Mouse (Mus musculus): ENCODE results near the gene Nr4a2.
A peak's percentile ranks its signal among the peaks of the same experiment; 100 is the strongest.

The Nr4a2 gene

DNA sequence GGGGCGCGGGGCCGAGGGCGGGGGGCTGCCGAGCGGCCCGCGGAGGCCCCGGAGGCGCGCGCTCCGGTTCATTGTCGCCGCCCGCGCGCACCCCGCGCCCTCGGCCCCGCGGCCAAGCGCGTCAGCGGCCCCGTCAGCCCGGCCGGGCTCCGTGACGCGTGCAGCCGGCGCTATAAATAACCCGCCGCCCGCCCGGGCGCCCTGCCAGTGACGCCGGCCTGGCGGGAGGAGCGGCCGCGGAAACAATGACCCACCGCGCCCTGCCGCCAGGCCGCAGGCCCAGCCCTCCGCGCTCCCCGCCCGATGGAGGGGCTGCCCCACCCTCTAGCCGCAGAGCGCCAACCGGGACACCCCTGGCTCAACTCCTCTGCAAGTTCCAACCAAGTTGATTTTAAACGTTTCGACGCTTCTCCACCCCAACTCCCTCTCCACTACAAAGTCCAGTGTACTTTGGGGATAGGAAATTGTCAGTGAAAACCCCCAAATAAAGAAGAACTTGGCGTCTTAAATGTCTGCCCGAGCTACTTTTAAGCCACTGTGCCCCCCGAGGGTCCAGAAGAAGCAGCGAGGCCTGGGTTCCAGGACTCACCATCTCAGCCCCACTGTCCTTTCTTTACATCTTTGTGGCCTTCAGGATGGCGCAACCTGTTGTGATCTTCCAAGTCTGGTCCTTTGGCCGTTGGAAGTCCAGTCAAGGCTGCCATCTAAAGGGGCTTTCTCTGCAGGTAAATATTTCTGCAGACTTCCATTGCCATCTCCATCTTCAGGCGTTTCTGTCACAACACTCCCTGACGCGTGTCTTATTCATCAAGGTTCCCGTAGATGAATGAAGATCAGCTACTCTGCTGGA, at the start of gene Nr4a2:
Nr4a2 (minus strand) TSS at position 13 of the 850 bp plus-strand sequence.
- peak; percentile 47 to 71 for DNase-seq (ENCODE audit: low spot score in 2 of 2)

DNA sequence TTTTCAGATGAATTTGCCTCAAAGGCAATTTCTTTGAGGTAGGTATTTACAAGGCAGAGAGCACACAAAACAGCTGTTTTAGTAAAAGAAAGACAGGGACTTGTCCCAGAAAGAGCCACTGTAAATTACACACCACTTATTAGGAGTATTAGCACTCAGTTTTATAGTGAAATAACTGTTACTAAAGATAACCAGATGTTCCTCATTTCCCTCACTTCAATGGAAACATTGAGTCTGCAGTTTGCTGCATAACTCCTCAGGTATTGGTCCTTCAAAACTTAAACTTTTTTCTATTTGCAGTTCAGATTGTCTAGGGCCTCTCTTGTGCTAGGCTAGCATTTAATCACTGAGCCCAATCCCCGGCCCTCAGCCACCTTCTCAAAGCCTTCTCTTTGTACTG, 41.6 kb upstream of the Nr4a2 start:
- DNase-seq (ENCODE audit: low spot score in 2 of 2) = no peak

DNA sequence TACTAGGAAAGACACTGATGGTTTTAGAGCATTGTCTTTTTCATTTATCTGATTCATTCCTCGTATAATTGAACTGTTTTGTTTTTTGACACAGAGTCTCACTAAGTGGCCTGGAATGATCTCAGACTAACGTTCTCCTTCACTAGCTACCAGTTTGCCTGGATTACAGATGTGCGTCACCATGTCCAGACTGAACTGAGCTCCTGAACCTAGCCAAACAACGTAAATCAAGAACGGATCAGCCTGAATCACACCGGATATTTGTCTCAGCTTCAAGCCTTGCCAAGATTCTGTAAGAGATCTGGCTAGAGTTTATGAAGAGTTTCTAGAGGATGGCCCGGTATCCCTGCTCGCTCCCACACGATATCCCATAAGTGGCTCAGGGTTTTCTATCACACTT, 33.0 kb upstream of the Nr4a2 start:
- DNase-seq (ENCODE audit: low spot score in 2 of 2) = no peak

DNA sequence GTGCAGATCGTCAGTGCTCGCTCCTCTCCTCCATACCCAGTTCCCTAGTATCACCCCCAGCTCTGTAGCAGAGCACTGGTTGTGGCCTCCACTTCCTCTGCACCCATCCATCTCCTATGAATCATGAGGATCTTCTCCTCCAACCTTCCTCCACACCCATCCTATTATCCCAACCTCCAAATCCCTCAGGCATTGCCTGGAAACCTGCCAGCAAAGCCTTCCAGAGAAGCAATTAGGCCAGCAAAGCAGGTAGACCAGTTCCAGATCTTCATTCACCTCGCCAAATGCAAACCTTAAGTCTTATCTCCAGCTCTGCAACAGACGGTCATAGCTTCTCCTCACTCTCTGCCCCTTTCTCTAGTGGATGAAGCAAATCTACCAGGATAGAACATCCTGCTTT, 26.0 kb upstream of the Nr4a2 start:
- no peak for DNase-seq (ENCODE audit: low spot score in 2 of 2)

DNA sequence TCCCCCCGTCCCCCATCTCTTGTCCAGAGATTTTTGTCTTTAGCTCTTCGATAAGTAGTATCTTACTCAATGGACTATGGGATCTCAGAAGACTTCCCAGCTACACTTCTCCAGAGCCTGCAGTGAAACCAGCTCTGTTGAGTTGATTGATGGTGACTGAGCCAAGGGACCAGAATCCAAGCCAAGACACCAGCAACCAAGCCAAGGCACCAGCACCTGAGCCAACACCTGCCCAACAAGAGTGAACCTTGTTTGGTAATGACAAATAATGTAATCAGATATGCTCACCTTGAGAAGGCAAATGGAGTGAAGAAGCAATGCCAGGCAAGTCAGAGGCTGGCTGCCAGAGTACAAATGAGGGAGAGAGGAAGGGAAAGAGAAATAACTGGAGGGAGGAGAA, 24.4 kb upstream of the Nr4a2 start:
- no peak for DNase-seq (ENCODE audit: low spot score in 2 of 2)

DNA sequence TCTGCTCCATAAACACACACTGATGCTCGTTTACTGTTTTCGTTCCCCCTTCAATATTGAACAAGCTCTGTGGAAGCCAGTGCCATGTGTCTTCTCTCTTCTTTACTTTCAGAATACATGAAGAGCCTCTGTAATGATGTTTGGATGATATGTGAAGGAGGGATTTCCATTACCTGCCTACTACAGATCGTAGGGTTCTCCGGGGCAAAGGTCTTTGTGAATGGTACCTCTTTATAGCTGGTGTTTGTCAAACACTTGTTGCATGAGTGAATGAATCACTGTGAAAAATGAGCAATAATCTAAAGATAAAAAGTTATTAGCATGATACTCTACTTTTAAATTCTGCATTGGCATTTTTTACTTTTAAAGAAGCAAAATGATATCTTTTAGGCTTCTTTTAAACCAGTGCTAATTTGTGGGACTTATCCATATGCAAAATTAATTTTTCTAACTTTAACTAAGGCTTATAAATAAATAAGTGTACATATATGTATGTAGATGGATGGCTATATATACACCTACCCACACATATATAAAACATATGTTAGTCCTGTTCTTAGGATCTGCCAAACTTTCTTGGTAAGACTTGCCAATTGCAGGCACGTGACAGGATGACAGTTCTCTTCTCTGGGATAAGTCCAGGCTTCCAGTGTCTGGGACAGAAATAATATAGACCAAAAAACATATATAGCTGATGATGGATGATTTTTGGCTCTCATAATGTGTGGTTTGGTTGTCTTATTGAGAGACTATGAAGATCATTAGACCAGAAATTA, 22.0 kb upstream of the Nr4a2 start:
- DNase-seq (ENCODE audit: low spot score in 2 of 2) = no peak

DNA sequence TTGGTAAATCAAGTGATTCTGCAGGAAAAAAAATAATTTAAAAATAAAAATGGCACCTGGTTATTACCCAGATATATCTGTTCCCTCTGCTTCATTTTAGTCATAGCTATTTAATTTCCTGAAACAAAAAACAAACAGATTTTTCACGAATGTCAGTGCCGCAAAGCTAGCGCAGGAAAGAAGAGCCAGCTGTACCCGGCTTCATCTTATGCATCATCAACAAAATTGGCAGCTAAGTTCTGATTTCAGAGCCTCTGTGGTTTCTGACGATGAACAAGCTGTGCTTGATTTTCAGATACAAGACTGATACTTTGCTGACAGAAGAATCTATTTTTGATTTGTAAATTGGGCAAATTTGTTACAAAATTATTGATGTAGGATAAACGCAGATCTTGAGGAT, 14.8 kb upstream of the Nr4a2 start:
- no peak for DNase-seq (ENCODE audit: low spot score in 2 of 2)

DNA sequence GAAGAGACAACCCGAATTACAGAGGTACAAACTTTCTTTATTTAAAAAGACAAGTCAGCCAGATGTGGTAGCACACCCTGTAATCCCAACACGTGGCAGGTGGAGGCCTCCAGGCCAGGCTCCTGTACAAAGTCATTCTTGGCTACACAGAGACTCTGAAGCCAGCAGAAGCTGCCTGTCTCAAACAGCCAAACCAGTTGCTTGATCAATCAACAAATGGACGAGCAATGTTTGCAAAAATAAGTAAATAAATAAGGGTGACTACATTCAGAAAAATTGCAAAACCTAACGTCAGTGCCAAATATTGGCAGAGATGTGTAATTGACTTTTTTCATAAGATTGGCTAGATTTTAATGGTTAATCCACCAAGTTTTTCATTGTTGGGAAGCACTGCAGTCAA, 3.7 kb upstream of the Nr4a2 start:
- no peak for DNase-seq (ENCODE audit: low spot score in 2 of 2)

DNA sequence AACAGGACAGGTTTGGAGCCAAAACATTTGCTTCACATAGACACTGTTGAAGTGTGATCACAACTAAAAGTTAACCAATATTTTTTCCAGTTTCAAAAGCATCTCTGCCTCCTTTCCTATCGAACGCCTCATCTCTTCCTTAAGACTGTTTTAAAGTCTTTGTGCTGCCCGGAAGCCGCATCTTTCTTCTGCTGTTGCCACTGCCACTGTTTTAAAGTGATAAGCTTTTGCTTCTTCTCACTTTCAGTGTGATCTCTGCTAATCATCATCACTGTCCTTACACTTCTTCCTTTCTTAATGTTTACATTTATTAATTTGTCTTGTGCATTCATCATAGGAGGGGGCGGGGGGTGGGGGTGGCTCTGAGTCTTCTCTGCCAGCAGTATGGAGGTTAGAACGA, 2.1 kb upstream of the Nr4a2 start:
- DNase-seq (ENCODE audit: low spot score in 2 of 2) = no peak

DNA sequence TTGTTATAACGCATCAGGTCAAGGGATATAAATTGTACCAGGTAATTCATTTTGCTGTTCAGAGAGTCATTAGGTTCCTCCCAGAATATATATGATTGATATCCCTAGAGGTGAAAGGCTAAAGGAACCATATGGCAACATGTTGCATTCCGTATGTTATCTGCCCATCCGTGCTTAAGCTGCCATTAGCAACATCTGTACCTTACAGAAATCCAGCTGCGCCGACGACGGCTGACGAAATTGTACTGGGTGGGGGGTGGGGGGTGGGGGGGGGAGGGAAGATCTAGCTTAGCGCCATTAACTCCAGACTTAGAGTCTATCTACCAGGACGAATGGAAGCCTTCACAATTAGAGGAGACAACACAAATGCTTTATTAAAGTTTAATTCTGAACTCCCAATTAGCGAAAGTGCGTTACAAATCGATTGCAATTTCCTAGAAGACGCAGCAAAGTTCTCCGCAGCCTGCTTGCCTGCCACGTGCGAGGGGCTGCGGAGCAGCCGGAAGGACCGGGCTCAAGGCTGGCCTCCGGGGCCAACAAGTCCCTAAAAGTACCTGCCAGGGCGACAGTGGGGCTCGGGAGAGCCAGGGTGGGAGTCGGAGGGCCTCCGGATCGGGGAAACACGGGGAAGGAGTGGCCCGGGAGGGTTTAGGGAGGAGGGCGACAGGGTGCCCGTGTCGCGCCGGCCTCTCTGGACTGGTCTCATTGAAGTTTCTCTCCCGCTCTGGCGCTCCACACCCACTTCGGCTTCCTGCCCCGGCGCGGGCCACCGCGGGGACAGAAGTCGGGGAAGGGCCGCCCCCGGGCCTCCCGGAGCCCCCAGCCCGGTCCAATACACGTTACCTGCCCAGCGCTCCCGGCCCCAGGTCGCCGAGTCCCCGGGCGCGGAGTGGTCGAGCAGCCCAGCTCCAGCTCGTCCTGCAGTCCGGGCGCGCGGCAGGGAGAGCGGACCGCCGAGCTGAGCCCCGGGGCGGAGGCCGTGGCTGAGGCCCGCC, 520 bp downstream of the Nr4a2 start:
- peak; percentile 56 to 60 for DNase-seq (ENCODE audit: low spot score in 2 of 2)

DNA sequence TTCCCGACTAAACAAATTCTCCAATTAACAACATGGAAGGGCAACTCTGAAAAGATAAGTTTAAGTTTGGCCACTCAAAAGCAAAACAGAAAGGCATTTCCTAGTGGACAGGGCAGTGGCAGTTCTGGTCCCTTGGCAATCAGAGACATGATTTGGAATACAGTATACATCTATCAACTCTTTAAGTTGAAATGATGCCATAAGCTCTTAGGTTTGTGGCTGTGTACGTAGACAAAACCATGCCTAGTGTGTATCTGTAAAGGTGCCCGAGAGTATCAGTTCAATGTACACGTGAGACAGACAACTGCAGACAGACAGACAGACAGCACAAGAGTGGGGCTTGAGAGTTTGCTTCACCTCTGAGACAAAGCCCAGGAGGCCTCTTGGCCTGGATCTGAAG, 2.7 kb downstream of the Nr4a2 start:
- DNase-seq (ENCODE audit: low spot score in 2 of 2) = no peak

DNA sequence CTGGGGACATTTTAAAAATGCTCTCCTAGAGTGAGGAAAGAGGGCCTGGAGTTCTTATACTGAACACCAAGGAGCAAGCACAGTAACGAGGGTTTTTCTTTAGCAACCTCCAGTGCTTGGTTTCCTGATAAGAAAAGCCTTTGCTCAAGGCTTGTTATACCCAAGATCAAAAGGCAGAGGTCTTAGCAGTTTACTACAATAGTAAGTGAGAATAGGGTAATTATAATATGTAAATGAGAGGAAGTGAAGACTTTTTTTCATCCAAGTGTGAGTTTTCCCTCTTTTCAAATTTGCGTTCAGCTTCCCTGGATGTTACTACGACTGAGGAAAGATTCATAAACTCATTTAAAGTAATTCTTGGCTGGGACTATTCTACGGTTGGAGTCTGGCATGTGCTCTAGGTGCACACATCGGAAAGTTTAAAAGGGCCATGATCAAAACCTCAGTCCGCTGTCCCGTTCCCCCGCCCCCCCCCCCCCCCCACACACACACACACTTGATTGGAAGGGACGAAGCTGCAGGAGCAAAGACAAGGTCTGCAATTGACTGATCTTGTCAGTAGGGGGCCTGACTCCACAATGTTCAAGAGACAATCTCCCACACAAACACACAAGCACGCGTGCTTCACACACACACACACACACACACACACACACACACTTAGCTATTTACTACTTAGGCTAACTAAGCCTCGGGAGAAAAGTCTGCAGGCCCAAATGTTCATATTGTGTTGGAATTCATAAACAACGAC, 6.4 kb downstream of the Nr4a2 start:
- DNase-seq (ENCODE audit: low spot score in 2 of 2) = peak in 1 of 2 experiments; percentile 59

DNA sequence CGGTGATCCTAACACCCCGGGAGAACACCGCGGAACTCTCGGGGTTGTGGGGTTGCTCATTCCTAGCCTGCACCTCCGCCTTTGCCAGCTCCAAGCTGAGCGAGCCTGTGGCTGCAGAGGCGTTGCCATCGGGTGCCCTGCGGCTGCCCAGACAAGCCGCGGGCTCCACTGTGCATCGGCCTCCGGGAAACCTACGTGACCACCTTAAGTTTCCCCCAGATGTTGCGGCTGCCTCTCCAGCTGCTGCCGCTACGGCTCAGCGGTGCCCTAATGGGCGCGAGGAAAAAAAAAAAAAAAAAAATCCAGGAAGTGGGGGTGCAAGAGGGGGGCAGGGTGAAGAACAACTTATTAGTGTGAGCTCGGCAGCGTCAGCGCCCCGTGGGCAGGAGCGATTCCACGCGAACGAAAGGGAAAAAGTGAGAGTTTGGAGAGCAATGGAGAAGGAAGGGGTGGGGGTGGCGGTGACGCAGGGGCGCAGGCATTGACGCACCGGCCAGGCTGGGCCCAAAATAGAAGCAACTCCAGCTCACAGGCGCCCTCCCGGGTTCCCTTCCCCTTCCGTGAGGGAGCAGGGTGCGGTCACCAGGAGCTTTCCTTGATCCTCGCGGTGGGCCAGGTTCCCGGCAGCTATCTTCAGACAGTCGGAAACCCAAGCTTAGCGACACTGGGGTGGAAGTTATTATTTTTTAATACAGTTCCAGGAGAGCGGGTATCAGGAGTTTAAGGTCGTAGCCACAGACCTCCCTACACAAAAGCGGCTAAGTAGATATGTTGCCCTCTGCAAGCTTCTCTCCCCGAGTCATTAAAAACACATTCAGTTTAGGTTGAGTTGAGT, 7.2 kb downstream of the Nr4a2 start:
- peak; percentile 45 to 59 for DNase-seq (ENCODE audit: low spot score in 2 of 2)

DNA sequence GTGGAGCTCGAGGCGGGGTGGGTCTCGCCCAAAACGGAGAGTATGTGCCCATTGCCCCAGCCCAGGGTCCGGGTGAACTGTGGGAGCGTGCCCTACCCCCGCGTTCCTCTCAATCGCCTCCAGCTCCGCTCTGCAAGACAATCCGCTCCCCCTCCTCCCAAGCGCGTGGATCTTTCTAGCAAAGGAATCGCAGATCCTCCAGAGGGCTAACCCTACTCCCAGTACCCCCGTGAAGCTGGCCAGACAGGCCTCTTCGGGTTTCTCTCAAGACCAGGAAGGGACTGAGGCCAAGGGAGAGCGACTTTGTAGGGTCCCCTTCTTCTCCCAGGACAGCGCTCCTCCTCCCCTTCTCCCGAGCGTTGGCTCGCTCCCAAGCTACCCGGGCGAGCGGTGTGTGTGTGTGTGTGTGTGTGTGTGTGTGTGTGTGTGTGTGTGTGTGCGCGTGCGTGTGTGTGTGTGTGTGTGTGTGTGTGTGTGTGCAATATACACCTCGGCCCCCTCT, 7.9 kb downstream of the Nr4a2 start:
- DNase-seq (ENCODE audit: low spot score in 2 of 2) = peak; percentile 31 to 37

DNA sequence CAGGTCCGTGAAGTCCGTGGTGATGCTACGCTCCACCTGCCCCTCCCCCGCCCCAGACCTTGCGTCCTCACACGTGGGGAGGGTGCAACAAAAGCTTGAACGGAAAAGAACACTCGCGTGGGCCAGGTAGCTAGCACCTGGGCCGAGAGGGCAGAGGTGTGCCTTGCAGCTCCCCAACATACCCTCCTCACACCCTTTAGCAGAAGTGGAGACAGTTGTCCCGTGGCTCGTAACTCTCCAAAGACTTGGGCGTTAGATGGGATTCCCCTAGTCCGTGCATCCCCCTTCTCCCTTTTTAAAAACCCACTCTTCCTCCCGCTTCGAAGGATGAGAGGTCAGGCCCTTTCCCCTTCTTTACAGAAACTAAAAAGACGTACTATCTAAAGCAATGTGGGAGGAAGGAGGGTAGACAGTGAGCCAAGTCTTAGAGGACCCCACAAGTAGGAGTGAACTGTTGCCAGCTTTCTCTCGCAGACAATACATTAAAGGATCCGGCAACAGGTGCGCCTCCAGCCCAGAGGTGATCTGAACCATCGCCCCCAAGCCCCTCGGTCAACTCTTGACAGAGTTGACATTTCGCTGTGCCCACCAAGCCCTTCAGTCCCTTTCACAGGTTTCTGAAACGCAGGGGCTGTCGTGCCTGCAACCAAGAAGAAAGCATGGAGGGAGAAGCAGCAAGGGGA, 8.5 kb downstream of the Nr4a2 start:
- no peak for DNase-seq (ENCODE audit: low spot score in 2 of 2)

DNA sequence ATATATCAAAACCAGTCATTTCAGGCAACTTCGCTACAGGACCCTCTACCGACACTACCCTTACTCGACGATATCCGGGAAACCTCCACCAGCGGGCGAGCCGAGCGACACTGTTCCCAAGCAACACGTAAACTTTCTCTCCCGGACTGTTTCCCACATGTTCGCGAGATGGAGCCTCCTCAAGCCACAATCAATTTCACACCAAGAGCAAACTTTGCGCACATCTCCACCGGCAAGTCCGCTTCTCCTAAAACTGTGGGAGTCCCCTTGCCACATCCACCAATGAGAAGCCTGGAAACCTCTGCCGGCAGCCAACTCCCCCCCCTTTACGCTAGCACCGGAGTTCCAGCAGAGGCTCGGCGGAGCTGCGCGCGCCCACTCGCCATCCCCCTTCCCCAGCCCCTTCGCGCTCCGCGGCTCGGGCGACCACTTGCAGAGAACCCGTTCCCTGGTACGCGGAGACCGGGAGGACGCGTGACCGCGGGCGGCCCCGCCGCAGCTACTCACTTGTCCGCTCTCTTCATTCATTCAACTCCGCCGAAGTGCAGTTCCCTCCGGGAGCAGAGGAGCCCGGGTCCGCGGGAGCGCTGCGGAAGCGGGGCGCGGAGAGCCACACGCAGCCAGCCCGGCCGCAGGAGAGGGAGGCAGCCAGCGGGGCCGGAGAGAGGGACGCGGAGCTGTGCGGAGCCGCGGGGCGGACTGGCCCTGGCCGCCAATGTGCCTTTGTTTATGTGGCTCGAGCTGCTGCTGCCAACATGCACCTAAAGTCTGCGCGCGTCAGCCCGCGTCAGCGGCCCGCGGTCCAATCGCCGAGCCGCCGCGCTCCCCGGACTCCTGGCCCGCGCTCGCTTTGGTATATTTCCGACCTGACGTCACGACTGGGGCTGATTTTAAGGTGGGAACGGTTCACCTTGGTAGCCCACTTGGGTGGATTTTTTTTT, 9.3 kb downstream of the Nr4a2 start:
- DNase-seq (ENCODE audit: low spot score in 2 of 2) = peak; percentile 42 to 66

DNA sequence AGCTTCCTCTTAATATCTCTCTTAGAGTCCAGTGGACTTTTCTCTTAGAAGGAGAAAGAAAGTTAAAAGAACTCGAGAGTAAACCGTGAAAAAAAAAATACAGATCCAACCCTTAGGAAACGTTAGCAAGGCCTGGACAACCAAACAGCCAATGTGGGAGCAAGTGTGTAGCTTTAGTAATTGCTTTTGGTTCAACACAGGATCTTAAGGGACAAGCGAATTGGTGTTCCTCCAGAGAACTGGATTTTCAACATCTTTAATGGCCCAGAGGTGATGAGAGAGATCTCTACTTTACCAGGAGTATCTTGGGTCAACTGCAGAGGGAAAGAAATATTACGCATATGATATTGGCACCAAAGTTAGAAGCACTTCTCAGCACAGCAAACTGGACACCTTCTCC, 10.4 kb downstream of the Nr4a2 start:
- DNase-seq (ENCODE audit: low spot score in 2 of 2) = no peak

DNA sequence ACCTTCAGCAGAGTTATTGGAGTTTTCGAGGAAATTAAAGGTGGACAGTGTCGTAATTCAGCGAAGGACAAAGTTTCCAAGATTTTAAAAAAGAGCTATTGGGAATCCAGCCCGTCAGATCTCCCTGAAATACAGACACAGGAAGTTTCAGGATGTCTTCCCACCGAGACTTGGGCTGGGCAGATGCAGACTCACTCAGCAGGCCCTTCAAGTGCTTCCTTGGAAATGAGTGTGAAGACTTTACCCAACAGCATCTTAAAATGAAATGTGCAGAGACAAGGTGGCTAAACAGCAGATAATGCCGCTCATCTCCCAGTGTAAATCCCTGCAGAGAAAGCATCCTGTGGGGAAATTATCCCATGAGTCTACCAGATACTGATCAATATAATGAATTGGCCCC, 10.9 kb downstream of the Nr4a2 start:
- no peak for DNase-seq (ENCODE audit: low spot score in 2 of 2)
